Mouse (Mus musculus) layer of hippocampus, postnatal 36 days (tissue): ENCODE data around the gene Eya2. TPM values are rescaled to one million over a fixed set of nuclear protein-coding genes. Genes with fewer than 3 reads are reported as not detected.

Source experiments
- DNase-seq, 2 experiments: peaks; one replicate each; pipeline ENCODE4 v3.0.0; 2022
- total RNA-seq, 2 experiments: library from RNA; stranded (reverse); gene quantifications; 2 replicates each; pipeline ENCODE4 v1.2.3; 2021

The Eya2 gene
- total RNA-seq, 2 experiments from 2014 or later, result 2.5 to 3.2 TPM

GRCm38 (mm10) chr2:165820073-165820472 lies 225.2 kb downstream of the Eya2 start:
- no peak for DNase-seq

- DNase-seq, result no peak
These were observed 225.8 kb downstream of the Eya2 start for GRCm38 (mm10) chr2:165820504-165821095.

Other genes with a start within 250 kb of the Eya2 start
- gene Zfp663, start 226.3 kb upstream of the Eya2 start, total RNA-seq, result under 1 TPM; 0.15 to 0.66 TPM
- gene Zfp334, start 206.8 kb upstream of the Eya2 start, total RNA-seq, result 10 to 100 TPM; 15.6 to 16.5 TPM
- not detected for gene Ocstamp, start 194.6 kb upstream of the Eya2 start, total RNA-seq
- gene Slc13a3, start 121.8 kb upstream of the Eya2 start, total RNA-seq, result 10 to 100 TPM in 1 of 2 experiments, 1 to 10 TPM in 1; 6.9 to 10.7 TPM
- gene Trp53rka, start 101.7 kb upstream of the Eya2 start, total RNA-seq, result 10 to 100 TPM; 19.4 TPM
- under 1 TPM; 0.48 to 0.67 TPM for gene Slc2a10, start 91.2 kb upstream of the Eya2 start, total RNA-seq